Mouse (Mus musculus) heart, adult 2 months (tissue): ENCODE data around the gene Gm10803.

ENCODE experiments used
- EP300 ChIP-seq: fragments of 200-500 bp; IDR thresholded peaks from 2 replicates; pipeline ENCODE4 v1.6.1; 2011; ENCODE audit warnings: low read depth, low read length, control low read depth; ENCODE audit not compliant: insufficient read depth
- POLR2A ChIP-seq: fragments of 200-500 bp; IDR thresholded peaks from 2 replicates; pipeline ENCODE4 v1.6.1; 2011; ENCODE audit warnings: mild to moderate bottlenecking, low read depth, low read length, control low read depth; ENCODE audit not compliant: insufficient read depth

GRCm38 (mm10) chr2:93552676-93553521, 7.5 kb upstream of the Gm10803 start:
- TF ChIP-seq POLR2A = no peak
- no peak for TF ChIP-seq EP300
